Mouse (Mus musculus) thymus, adult 2 months (tissue): ENCODE measurements around the gene Gnl1. TPM values are rescaled to one million over a fixed set of nuclear protein-coding genes. Genes with fewer than 3 reads are reported as not detected.

Experiments
- DNase-seq: peaks from one replicate; pipeline ENCODE4 v3.0.0; 2021
- H3K27ac ChIP-seq: fragments of 200-500 bp; 2 replicates; pipeline ENCODE4 v1.5.1; 2012; ENCODE audit warnings: low read length, control low read depth; ENCODE audit not compliant: control insufficient read depth, insufficient read depth
- H3K27me3 ChIP-seq: fragments of 200-500 bp; 2 replicates; pipeline ENCODE4 v1.6.1; 2012; ENCODE audit warnings: mild to moderate bottlenecking, low read length, moderate library complexity, mixed read lengths; ENCODE audit not compliant: control insufficient read depth, insufficient read depth
- H3K36me3 ChIP-seq: fragments of 200-500 bp; 2 replicates; pipeline ENCODE4 v1.6.1; 2012; ENCODE audit warnings: mild to moderate bottlenecking, low read length, moderate library complexity; ENCODE audit not compliant: control insufficient read depth, insufficient read depth
- H3K4me1 ChIP-seq: fragments of 200-500 bp; replicated peaks from 2 replicates; pipeline ENCODE4 v1.6.1; 2012; ENCODE audit warnings: low read length; ENCODE audit not compliant: control insufficient read depth, insufficient read depth
- H3K4me3 ChIP-seq: fragments of 200-500 bp; 2 replicates; pipeline ENCODE4 v1.5.1; 2012; ENCODE audit warnings: mild to moderate bottlenecking, low read length, control low read depth, moderate library complexity; ENCODE audit not compliant: control insufficient read depth, insufficient read depth
- CTCF ChIP-seq: fragments of 200-500 bp; IDR thresholded peaks from 2 replicates; pipeline ENCODE4 v1.5.1; 2012; ENCODE audit warnings: mild to moderate bottlenecking, control low read depth, low read length, moderate library complexity, borderline replicate concordance; ENCODE audit not compliant: control insufficient read depth, poor library complexity, insufficient read depth; ENCODE audit errors: extremely low read depth
- POLR2A ChIP-seq: fragments of 200-500 bp; IDR thresholded peaks from 2 replicates; pipeline ENCODE4 v1.6.1; 2012; ENCODE audit warnings: mild to moderate bottlenecking, low read length, control low read depth, moderate library complexity; ENCODE audit not compliant: control insufficient read depth, poor library complexity, insufficient read depth; ENCODE audit errors: extremely low read depth
- WGBS: fragments of 180-500 bp; shearing (Covaris S2); methylation state at CpG from one replicate; pipeline ENCODE4 v1.1.7; 2018; 5-methylcytosine and 5-hydroxymethylcytosine counted together
- polyA plus RNA-seq: library from polyadenylated mRNA; depleted of rRNA; stranded (reverse); fragments of >200 nt; gene quantifications from 2 replicates; pipeline ENCODE4 v1.2.3, GENCODE M21; 2012

Gene Gnl1
- polyA plus RNA-seq, 1 experiment, result 37.9 TPM

GRCm38 (mm10) chr17:35954665-35955064 lies 25.0 kb upstream of the Gnl1 start:
- H3K4me3 ChIP-seq, result no peak overlapping the region
- H3K27ac ChIP-seq, result no peak overlapping the region
- DNase-seq, result no peak
- TF ChIP-seq POLR2A (no peak), CTCF (no peak)
- no peaks in the 10 kb centered on the region for H3K4me1 ChIP-seq
- 86% methylated on average over 8 of the region's 8 CpGs for WGBS
- H3K36me3 ChIP-seq, result peaks cover 41% of the 10 kb centered on the region
- no peaks in the 10 kb centered on the region for H3K27me3 ChIP-seq

- Histone ChIP-seq H3K4me3 (no peak overlapping the region), H3K27ac (no peak overlapping the region), H3K4me1 (no peaks in the 10 kb centered on the region), H3K36me3 (peaks cover 81% of the 10 kb centered on the region), H3K27me3 (no peaks in the 10 kb centered on the region)
- TF ChIP-seq POLR2A, result no peak
- TF ChIP-seq CTCF, result no peak
- whole genome bisulfite sequencing, result 95% methylated on average over 15 of the region's 15 CpGs
- DNase-seq, result no peak
Observed at GRCm38 (mm10) chr17:35958533-35959223, 21.0 kb upstream of the Gnl1 start.

GRCm38 (mm10) chr17:35963279-35963678 lies 16.4 kb upstream of the Gnl1 start:
- no peak for DNase-seq
- Histone ChIP-seq H3K36me3 (peaks cover 65% of the 10 kb centered on the region), H3K27me3 (no peaks in the 10 kb centered on the region), H3K4me1 (no peaks in the 10 kb centered on the region), H3K27ac (no peak overlapping the region), H3K4me3 (no peak overlapping the region)
- 96% methylated on average over 10 of the region's 10 CpGs for WGBS
- TF ChIP-seq CTCF, result no peak
- no peak for TF ChIP-seq POLR2A

- TF ChIP-seq CTCF (no peak), POLR2A (no peak)
- no peaks in the 10 kb centered on the region for H3K27me3 ChIP-seq
- peaks cover 9% of the 10 kb centered on the region for H3K4me1 ChIP-seq
- H3K4me3 ChIP-seq, result no peak overlapping the region
- no peak overlapping the region for H3K27ac ChIP-seq
- peaks cover 21% of the 10 kb centered on the region for H3K36me3 ChIP-seq
- DNase-seq, result no peak
- 88% methylated on average over 2 of the region's 2 CpGs for WGBS
Observed at GRCm38 (mm10) chr17:35967621-35968020, 12.0 kb upstream of the Gnl1 start.

GRCm38 (mm10) chr17:35969418-35970389 lies 9.9 kb upstream of the Gnl1 start, which contains the start of gene Abcf1:
Gene Abcf1, minus strand, starts transcription at chr17:35969761.
- peak within 1 kb of the TSS; percentile 14 for H3K27ac ChIP-seq
- peaks cover 5% of the 10 kb centered on the region for H3K36me3 ChIP-seq
- H3K4me1 ChIP-seq, result peaks cover 9% of the 10 kb centered on the region
- WGBS, result under 1% methylated on average over 68 of the region's 68 CpGs
- peak within 1 kb of the TSS; percentile 84 for H3K4me3 ChIP-seq
- DNase-seq, result peak; percentile 100
- peak; percentile 41; the same call in 1 of the 2 replicates for TF ChIP-seq CTCF
- peak; percentile 91 for TF ChIP-seq POLR2A
- no peaks in the 10 kb centered on the region for H3K27me3 ChIP-seq

- no peak for DNase-seq
- H3K27ac ChIP-seq, result no peak overlapping the region
- 15% methylated on average over 1 of the region's 1 CpGs for WGBS
Observed at GRCm38 (mm10) chr17:35972131-35972530, 7.5 kb upstream of the Gnl1 start.

More at GRCm38 (mm10) chr17:35972131-35972530, 7.5 kb upstream of the Gnl1 start:
- Histone ChIP-seq H3K27me3 (no peaks in the 10 kb centered on the region), H3K36me3 (peaks cover 3% of the 10 kb centered on the region; the same call in 1 of the 2 replicates), H3K4me3 (no peak overlapping the region), H3K4me1 (peaks cover 9% of the 10 kb centered on the region)
- TF ChIP-seq CTCF, result no peak
- TF ChIP-seq POLR2A, result no peak
